Mouse (Mus musculus) liver, adult 2 months (tissue): ENCODE data around the gene Prr12. TPM values are rescaled to one million over a fixed set of nuclear protein-coding genes. Genes with fewer than 3 reads are reported as not detected.
A peak's percentile ranks its signal among the peaks of the same experiment; 100 is the strongest.

Source experiments
- DNase-seq: peaks from one replicate; pipeline ENCODE4 v3.0.0-alpha.2; 2011; ENCODE audit warnings: low read depth, low spot score; ENCODE audit errors: extremely low read depth
- H3K27ac ChIP-seq: fragments of 200-500 bp; replicated peaks from 2 replicates; pipeline ENCODE4 v1.5.1; 2012; ENCODE audit warnings: low read depth, mild to moderate bottlenecking, control low read depth, inconsistent platforms, low read length; ENCODE audit not compliant: insufficient read depth
- H3K27me3 ChIP-seq: fragments of 200-500 bp; 2 replicates; pipeline ENCODE4 v1.6.1; 2012; ENCODE audit warnings: mild to moderate bottlenecking, moderate library complexity, low read length, inconsistent platforms; ENCODE audit not compliant: control insufficient read depth, insufficient read depth
- H3K36me3 ChIP-seq: fragments of 200-500 bp; 2 replicates; pipeline ENCODE4 v1.6.1; 2012; ENCODE audit warnings: low read length, inconsistent platforms; ENCODE audit not compliant: control insufficient read depth, insufficient read depth
- H3K4me1 ChIP-seq: fragments of 200-500 bp; 2 replicates; pipeline ENCODE4 v1.6.1; 2011; ENCODE audit warnings: low read length; ENCODE audit not compliant: control insufficient read depth, insufficient read depth
- H3K4me3 ChIP-seq: fragments of 200-500 bp; 2 replicates; pipeline ENCODE4 v1.5.1; 2011; ENCODE audit warnings: low read depth, mild to moderate bottlenecking, control low read depth, low read length, moderate library complexity; ENCODE audit not compliant: insufficient read depth
- H3K79me2 ChIP-seq: fragments of 200-500 bp; 2 replicates; pipeline ENCODE4 v1.6.1; 2012; ENCODE audit warnings: inconsistent platforms, mild to moderate bottlenecking, low read length, moderate library complexity; ENCODE audit not compliant: control insufficient read depth, insufficient read depth
- H3K9ac ChIP-seq: fragments of 200-500 bp; 2 replicates; pipeline ENCODE4 v1.6.1; 2012; ENCODE audit warnings: low read depth, mild to moderate bottlenecking, control low read depth, inconsistent platforms, low read length
- CTCF ChIP-seq: fragments of 200-500 bp; IDR thresholded peaks from 2 replicates; pipeline ENCODE4 v1.5.1; 2011; ENCODE audit warnings: low read depth, low read length, control low read depth
- POLR2A ChIP-seq: fragments of 200-500 bp; IDR thresholded peaks from 2 replicates; pipeline ENCODE4 v1.6.1; 2011; ENCODE audit warnings: low read length, control low read depth; ENCODE audit not compliant: insufficient read depth; ENCODE audit errors: extremely low read depth
- WGBS: fragments of 180-500 bp; shearing (Covaris S2); methylation state at CpG from one replicate; pipeline ENCODE4 v1.1.7; 2018; 5-methylcytosine and 5-hydroxymethylcytosine counted together
- polyA plus RNA-seq: library from polyadenylated mRNA; depleted of rRNA; stranded (reverse); fragments of >200 nt; gene quantifications from 2 replicates; pipeline ENCODE4 v1.2.3, GENCODE M21; 2012
- total RNA-seq: library from RNA; depleted of rRNA; stranded (reverse); fragments of >200 nt; gene quantifications from 2 replicates; pipeline ENCODE4 v1.2.3, GENCODE M21; 2014

The Prr12 gene
- total and polyA plus RNA-seq, 2 experiments, result 1.2 to 3.7 TPM

GRCm38 (mm10) chr7:44997231-44997939 lies 55.3 kb downstream of the Prr12 start, which contains the start of gene Irf3:
Gene Irf3, plus strand, starts transcription at chr7:44997648.
- H3K36me3 ChIP-seq, result peaks cover 10% of the 10 kb centered on the region; the same call in 1 of the 2 replicates
- WGBS, result under 1% methylated on average over 43 of the region's 43 CpGs

DNA sequence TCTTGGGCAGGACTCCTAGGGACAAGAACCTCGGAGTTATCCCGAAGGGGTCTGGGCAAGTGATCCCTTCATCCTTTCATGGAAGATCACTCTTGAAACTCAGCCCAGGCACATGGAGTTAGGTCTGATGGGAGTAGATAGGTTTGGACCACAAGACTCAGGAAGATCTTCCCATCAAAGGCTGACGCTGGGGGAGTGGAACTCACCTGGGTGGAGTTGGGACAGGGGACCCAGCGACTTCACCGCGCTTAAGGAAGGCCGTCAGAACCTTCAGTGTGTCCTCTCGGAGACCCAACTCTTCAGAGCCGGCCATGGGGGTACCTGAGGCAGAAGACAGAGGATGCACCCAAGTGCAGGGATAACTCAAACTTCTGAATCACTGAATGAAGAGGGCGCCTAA lies 56.0 kb downstream of the Prr12 start:
- Histone ChIP-seq H3K4me1 (peaks cover 6% of the 10 kb centered on the region; the same call in 1 of the 2 replicates), H3K27ac (no peak overlapping the region), H3K36me3 (peaks cover 10% of the 10 kb centered on the region; the same call in 1 of the 2 replicates), H3K9ac (peak overlapping the region; percentile 46), H3K27me3 (no peaks in the 10 kb centered on the region), H3K79me2 (no peaks in the 10 kb centered on the region), H3K4me3 (peak overlapping the region; percentile 83; the same call in 1 of the 2 replicates)
- no peak for DNase-seq
- WGBS, result 18% methylated on average over 10 of the region's 10 CpGs
- no peak for TF ChIP-seq POLR2A
- TF ChIP-seq CTCF, result no peak

More at GRCm38 (mm10) chr7:44997231-44997939, 55.3 kb downstream of the Prr12 start, which contains the start of gene Irf3:
- H3K27ac ChIP-seq, result peak within 1 kb of the TSS; percentile 90
- H3K4me1 ChIP-seq, result peaks cover 6% of the 10 kb centered on the region; the same call in 1 of the 2 replicates
- 0 out of 2 replicates have a peak, but pooled peaks cover under 1% of the 10 kb centered on the region for H3K79me2 ChIP-seq
- H3K9ac ChIP-seq, result peak within 1 kb of the TSS; percentile 88
- H3K27me3 ChIP-seq, result no peaks in the 10 kb centered on the region
- DNase-seq, result peak; percentile 93
- H3K4me3 ChIP-seq, result peak within 1 kb of the TSS; percentile 83
- no peak for TF ChIP-seq CTCF
- 0 out of 2 replicates have a peak, but pooled peaks have one; percentile 60 for TF ChIP-seq POLR2A

- no peaks in the 10 kb centered on the region for H3K27me3 ChIP-seq
- TF ChIP-seq CTCF, result no peak
- TF ChIP-seq POLR2A, result 0 out of 2 replicates have a peak, but pooled peaks have one; percentile 16
- peak overlapping the region; percentile 78 for H3K27ac ChIP-seq
- peak overlapping the region; percentile 63 for H3K4me3 ChIP-seq
- H3K4me1 ChIP-seq, result peaks cover 8% of the 10 kb centered on the region
- peak overlapping the region; percentile 70 for H3K9ac ChIP-seq
- DNase-seq, result no peak
- H3K36me3 ChIP-seq, result no peaks in the 10 kb centered on the region; the same call in 1 of the 2 replicates
- under 1% methylated on average over 29 of the region's 29 CpGs for WGBS
- peaks cover 5% of the 10 kb centered on the region; the same call in 1 of the 2 replicates for H3K79me2 ChIP-seq
Measured at GRCm38 (mm10) chr7:44986879-44987718, 65.6 kb downstream of the Prr12 start.

DNA sequence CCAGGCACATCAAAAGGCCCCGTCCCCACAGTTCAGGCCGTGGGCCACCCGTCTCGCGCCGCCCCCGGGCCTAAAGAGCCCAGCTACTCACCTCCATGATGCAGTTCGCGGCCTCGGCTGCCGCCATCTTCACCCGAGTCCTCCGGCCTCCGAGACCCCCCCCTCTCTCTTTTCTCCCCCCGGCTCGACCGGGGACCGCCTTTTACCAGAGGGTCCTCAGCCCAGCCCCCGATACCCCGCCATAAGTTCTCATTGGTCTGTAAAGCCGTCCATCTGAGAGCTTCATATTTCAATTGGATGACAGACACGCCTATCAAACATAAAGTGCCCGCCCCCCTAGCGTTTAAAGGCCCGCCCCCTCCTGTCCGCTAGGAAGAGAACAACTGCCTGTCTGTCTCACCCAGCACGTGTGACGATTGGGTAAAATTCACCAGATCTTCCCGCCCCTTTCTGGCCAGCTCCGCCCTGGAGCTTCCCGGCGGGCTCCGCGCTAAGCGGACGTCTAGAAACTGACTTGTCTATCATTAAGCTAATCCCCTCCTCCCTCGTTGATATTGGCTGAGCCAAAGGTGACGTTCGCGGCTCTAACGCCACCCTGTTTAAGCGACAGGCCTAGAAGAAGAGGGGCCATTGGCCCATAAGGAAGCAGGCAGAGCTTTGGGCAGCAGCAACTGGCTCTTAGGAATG lies 66.3 kb downstream of the Prr12 start, which contains the start of gene Prmt1:
Gene Prmt1 (minus strand): TSS at position 377 of the 687 bp plus-strand sequence.
- no peaks in the 10 kb centered on the region for H3K27me3 ChIP-seq
- peak within 1 kb of the TSS; percentile 94 for H3K4me3 ChIP-seq
- H3K27ac ChIP-seq, result peak within 1 kb of the TSS; percentile 78
- peaks cover 8% of the 10 kb centered on the region for H3K4me1 ChIP-seq
- TF ChIP-seq POLR2A (peak; percentile 21; the same call in 1 of the 2 replicates), CTCF (no peak)
- H3K79me2 ChIP-seq, result peaks cover 5% of the 10 kb centered on the region; the same call in 1 of the 2 replicates
- WGBS, result under 1% methylated on average over 42 of the region's 42 CpGs
- DNase-seq, result peak; percentile 100
- H3K36me3 ChIP-seq, result peaks cover 1% of the 10 kb centered on the region; the same call in 1 of the 2 replicates
- peak within 1 kb of the TSS; percentile 83 for H3K9ac ChIP-seq

DNA sequence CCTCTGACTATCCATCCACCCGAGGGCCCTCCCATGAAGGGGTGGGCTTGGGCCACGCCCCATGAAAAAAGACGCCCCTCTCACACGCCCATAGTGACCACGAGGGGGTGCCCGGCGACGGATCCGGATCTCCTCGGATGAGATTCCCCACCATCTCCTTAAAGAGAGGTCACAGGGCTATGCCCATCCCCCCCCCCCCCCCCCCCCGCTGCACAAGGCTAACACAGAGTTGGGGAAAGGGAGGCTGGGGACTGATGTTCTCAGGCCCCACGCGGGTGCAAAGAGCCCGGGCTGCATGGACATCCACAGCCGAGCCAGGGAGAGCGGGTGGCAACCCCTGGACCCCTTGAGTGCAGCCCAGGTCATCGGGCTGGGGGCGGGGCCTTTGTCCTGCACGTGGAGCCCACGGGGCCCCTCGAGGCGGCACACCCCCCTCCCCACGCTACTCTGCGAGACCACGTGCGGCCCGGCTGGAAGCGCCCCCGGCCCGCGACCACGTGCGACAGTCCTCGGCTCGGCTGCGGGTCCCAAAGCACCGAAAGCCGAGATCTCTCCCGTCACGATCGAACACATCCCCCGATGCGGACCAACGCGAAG lies 67.0 kb downstream of the Prr12 start:
- TF ChIP-seq CTCF (peak; percentile 24; the same call in 1 of the 2 replicates), POLR2A (no peak)
- peak overlapping the region; percentile 64 for H3K27ac ChIP-seq
- DNase-seq, result no peak
- H3K4me1 ChIP-seq, result peaks cover 8% of the 10 kb centered on the region
- H3K36me3 ChIP-seq, result peaks cover 3% of the 10 kb centered on the region; the same call in 1 of the 2 replicates
- no peaks in the 10 kb centered on the region for H3K27me3 ChIP-seq
- WGBS, result under 1% methylated on average over 45 of the region's 45 CpGs
- peaks cover 5% of the 10 kb centered on the region; the same call in 1 of the 2 replicates for H3K79me2 ChIP-seq
- peak overlapping the region; percentile 94 for H3K4me3 ChIP-seq
- H3K9ac ChIP-seq, result peak overlapping the region; percentile 83
